Mouse (Mus musculus): ENCODE measurements around the gene Tjp2. TPM values are rescaled to one million over a fixed set of nuclear protein-coding genes. Genes with fewer than 3 reads are reported as not detected.

The Tjp2 gene
- polyA plus RNA-seq, 1 experiment from 2014 or later: 38.6 TPM

GRCm38 (mm10) chr19:24077658-24078057 lies 147.2 kb downstream of the Tjp2 start:
- Histone ChIP-seq H3K4me2 (no peak overlapping the region), H3K27ac (no peak overlapping the region), H3K9me3 (no peaks in the 10 kb centered on the region), H3K36me3 (no peaks in the 10 kb centered on the region), H3K4me3 (no peak overlapping the region), H3K27me3 (no peaks in the 10 kb centered on the region), H3K9ac (no peak overlapping the region), H3K4me1 (no peaks in the 10 kb centered on the region)
- WGBS: 96% methylated on average over 3 of the region's 3 CpGs
- ATAC-seq (ENCODE audit: borderline replicate concordance, extremely low read depth, low FRiP score, low TSS enrichment): no peak

GRCm38 (mm10) chr19:24076536-24076935 lies 148.3 kb downstream of the Tjp2 start:
- Histone ChIP-seq H3K9ac (no peak overlapping the region), H3K27me3 (no peaks in the 10 kb centered on the region), H3K4me2 (no peak overlapping the region), H3K4me1 (no peaks in the 10 kb centered on the region), H3K36me3 (no peaks in the 10 kb centered on the region), H3K27ac (no peak overlapping the region), H3K9me3 (no peaks in the 10 kb centered on the region), H3K4me3 (no peak overlapping the region)
- WGBS: 76% methylated on average over 7 of the region's 7 CpGs
- no peak for ATAC-seq (ENCODE audit: borderline replicate concordance, extremely low read depth, low FRiP score, low TSS enrichment)

DNA sequence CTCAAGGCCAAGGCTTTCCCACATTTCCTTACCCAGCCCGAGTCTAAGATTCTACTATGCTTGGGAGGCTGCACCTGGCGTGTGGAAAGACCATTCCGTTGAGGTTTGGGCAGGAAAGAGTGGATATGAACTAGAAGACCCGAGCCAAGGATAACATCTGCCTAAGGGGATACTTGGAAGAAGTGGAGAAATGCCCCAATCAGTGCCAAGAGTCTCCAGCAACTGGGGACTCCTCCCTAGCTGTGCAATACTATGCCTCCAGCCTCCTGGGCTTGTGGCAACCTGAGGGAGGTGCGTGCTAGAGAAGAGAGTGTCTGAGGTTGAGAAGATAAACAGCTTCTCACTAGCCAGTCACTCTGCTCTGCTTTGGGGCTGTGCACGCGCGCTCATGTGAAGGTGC lies 148.9 kb downstream of the Tjp2 start:
- no peak overlapping the region for H3K4me2 ChIP-seq
- H3K4me3 ChIP-seq: no peak overlapping the region
- H3K27me3 ChIP-seq: no peaks in the 10 kb centered on the region
- WGBS: 76% methylated on average over 8 of the region's 8 CpGs
- H3K9me3 ChIP-seq: no peaks in the 10 kb centered on the region
- ATAC-seq (ENCODE audit: borderline replicate concordance, extremely low read depth, low FRiP score, low TSS enrichment): no peak
- H3K27ac ChIP-seq: no peak overlapping the region
- no peaks in the 10 kb centered on the region for H3K36me3 ChIP-seq
- H3K4me1 ChIP-seq: no peaks in the 10 kb centered on the region
- no peak overlapping the region for H3K9ac ChIP-seq

- WGBS: 71% methylated on average over 4 of the region's 4 CpGs
- ATAC-seq (ENCODE audit: borderline replicate concordance, extremely low read depth, low FRiP score, low TSS enrichment): no peak
- Histone ChIP-seq H3K27me3 (no peaks in the 10 kb centered on the region), H3K4me2 (no peak overlapping the region), H3K36me3 (no peaks in the 10 kb centered on the region), H3K27ac (no peak overlapping the region), H3K4me1 (no peaks in the 10 kb centered on the region), H3K9ac (no peak overlapping the region), H3K9me3 (no peaks in the 10 kb centered on the region), H3K4me3 (no peak overlapping the region)
Observed at GRCm38 (mm10) chr19:24073155-24073554, 151.7 kb downstream of the Tjp2 start.

GRCm38 (mm10) chr19:24064348-24064895 lies 160.4 kb downstream of the Tjp2 start:
- WGBS: 51% methylated on average over 12 of the region's 12 CpGs
- Histone ChIP-seq H3K4me1 (no peaks in the 10 kb centered on the region), H3K27ac (no peak overlapping the region), H3K36me3 (no peaks in the 10 kb centered on the region), H3K9me3 (no peaks in the 10 kb centered on the region), H3K27me3 (no peaks in the 10 kb centered on the region), H3K4me3 (no peak overlapping the region), H3K9ac (no peak overlapping the region), H3K4me2 (no peak overlapping the region)
- ATAC-seq (ENCODE audit: borderline replicate concordance, extremely low read depth, low FRiP score, low TSS enrichment): no peak

DNA sequence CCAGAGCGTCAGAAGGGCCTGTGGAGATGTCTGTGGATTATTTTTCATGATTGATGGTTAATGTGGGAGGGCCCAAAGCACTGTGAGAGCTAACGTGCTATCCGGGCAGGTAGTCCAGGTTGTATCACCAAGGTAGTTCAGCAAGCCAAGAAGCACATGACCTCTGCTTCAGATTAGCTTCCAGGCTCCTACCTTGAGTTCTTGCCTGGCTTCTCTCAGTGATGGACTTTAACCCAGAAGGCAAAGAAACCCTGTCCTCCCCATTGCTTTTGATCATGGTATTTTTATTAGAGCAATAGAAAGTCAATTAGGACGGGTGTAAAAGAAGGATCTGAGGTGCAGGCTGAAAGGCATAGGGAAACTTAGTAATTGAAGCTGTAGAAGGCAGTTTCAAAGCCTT lies 161.2 kb downstream of the Tjp2 start:
- Histone ChIP-seq H3K27ac (no peak overlapping the region), H3K4me2 (no peak overlapping the region), H3K9ac (no peak overlapping the region), H3K9me3 (no peaks in the 10 kb centered on the region), H3K36me3 (no peaks in the 10 kb centered on the region), H3K4me1 (no peaks in the 10 kb centered on the region), H3K27me3 (no peaks in the 10 kb centered on the region), H3K4me3 (no peak overlapping the region)
- no peak for ATAC-seq (ENCODE audit: borderline replicate concordance, extremely low read depth, low FRiP score, low TSS enrichment)
- 61% methylated on average over 4 of the region's 4 CpGs for WGBS

- Histone ChIP-seq H3K36me3 (no peaks in the 10 kb centered on the region), H3K4me2 (no peak overlapping the region), H3K9ac (no peak overlapping the region), H3K9me3 (no peaks in the 10 kb centered on the region), H3K27ac (no peak overlapping the region; the same call in 1 of the 2 replicates), H3K27me3 (no peaks in the 10 kb centered on the region), H3K4me3 (no peak overlapping the region), H3K4me1 (peaks cover 19% of the 10 kb centered on the region)
- 48% methylated on average over 8 of the region's 8 CpGs for WGBS
- ATAC-seq (ENCODE audit: borderline replicate concordance, extremely low read depth, low FRiP score, low TSS enrichment): peak; percentile 11; the same call in 1 of the 2 replicates
Observed at GRCm38 (mm10) chr19:24058851-24059250, 166.0 kb downstream of the Tjp2 start.

DNA sequence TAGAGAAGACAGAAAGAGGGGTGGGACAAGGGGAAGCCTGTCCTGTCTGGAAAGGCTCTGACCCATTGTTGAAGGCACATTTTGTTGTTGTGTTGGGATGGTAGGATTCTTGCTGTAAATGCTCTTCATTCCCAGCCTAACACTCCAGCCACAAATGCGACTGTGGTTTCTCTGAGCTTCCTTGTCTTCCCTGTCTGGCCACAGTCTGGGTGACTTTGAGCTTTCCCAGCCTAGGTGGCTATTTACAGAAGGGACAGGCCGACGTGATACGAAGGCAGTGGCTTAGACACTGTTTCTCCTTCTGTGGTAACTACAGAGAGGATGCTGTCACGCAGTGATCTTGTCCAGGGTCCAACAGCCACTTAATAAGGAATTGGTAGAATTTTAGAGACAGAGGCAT lies 166.8 kb downstream of the Tjp2 start:
- Histone ChIP-seq H3K4me1 (peaks cover 26% of the 10 kb centered on the region), H3K27me3 (no peaks in the 10 kb centered on the region), H3K27ac (no peak overlapping the region), H3K9me3 (no peaks in the 10 kb centered on the region), H3K9ac (no peak overlapping the region), H3K36me3 (no peaks in the 10 kb centered on the region), H3K4me2 (no peak overlapping the region), H3K4me3 (no peak overlapping the region)
- WGBS: 31% methylated on average over 5 of the region's 5 CpGs
- ATAC-seq (ENCODE audit: borderline replicate concordance, extremely low read depth, low FRiP score, low TSS enrichment): peak; percentile 25; the same call in 1 of the 2 replicates

GRCm38 (mm10) chr19:24056880-24057279 lies 167.9 kb downstream of the Tjp2 start:
- 97% methylated on average over 1 of the region's 1 CpGs for WGBS
- H3K27ac ChIP-seq: no peak overlapping the region

GRCm38 (mm10) chr19:24054904-24055303 lies 169.9 kb downstream of the Tjp2 start:
- H3K4me1 ChIP-seq: peaks cover 35% of the 10 kb centered on the region
- H3K27me3 ChIP-seq: no peaks in the 10 kb centered on the region
- peak; percentile 81 for ATAC-seq (ENCODE audit: borderline replicate concordance, extremely low read depth, low FRiP score, low TSS enrichment)
- peak overlapping the region; percentile 76 for H3K27ac ChIP-seq
- H3K4me3 ChIP-seq: no peak overlapping the region
- H3K9me3 ChIP-seq: no peaks in the 10 kb centered on the region
- WGBS: 21% methylated on average over 2 of the region's 2 CpGs
- no peak overlapping the region for H3K4me2 ChIP-seq
- no peaks in the 10 kb centered on the region for H3K36me3 ChIP-seq
- no peak overlapping the region for H3K9ac ChIP-seq

More at GRCm38 (mm10) chr19:24056880-24057279, 167.9 kb downstream of the Tjp2 start:
- Histone ChIP-seq H3K27me3 (no peaks in the 10 kb centered on the region), H3K4me2 (no peak overlapping the region), H3K9ac (no peak overlapping the region), H3K36me3 (no peaks in the 10 kb centered on the region), H3K4me3 (no peak overlapping the region), H3K4me1 (peaks cover 26% of the 10 kb centered on the region), H3K9me3 (no peaks in the 10 kb centered on the region)
- no peak for ATAC-seq (ENCODE audit: borderline replicate concordance, extremely low read depth, low FRiP score, low TSS enrichment)

DNA sequence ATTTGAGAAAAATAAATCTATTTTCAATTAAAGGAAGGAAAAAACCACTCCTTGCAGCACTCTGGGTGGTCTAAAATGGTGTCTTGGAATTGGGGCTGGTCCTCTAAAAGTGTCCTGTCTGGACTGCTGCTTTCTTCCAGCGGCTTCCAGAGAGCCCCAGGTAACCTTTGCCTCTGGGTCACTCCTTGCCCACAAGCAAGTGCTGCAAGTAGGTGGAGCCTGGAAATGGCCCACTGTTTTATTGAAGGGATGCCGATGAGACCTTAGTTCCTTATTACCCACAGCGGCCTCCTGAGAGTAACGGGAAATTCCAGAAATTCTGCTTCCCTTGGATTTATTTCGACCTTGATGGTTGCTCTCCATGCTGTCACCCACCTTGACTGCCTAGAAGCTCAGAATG lies 170.6 kb downstream of the Tjp2 start:
- H3K36me3 ChIP-seq: no peaks in the 10 kb centered on the region
- no peaks in the 10 kb centered on the region for H3K9me3 ChIP-seq
- H3K4me2 ChIP-seq: peak overlapping the region; percentile 21; the same call in 1 of the 2 replicates
- 32% methylated on average over 5 of the region's 5 CpGs for WGBS
- peak overlapping the region; percentile 76 for H3K27ac ChIP-seq
- H3K27me3 ChIP-seq: no peaks in the 10 kb centered on the region
- no peak overlapping the region for H3K4me3 ChIP-seq
- no peak overlapping the region for H3K9ac ChIP-seq
- no peak for ATAC-seq (ENCODE audit: borderline replicate concordance, extremely low read depth, low FRiP score, low TSS enrichment)
- H3K4me1 ChIP-seq: peaks cover 42% of the 10 kb centered on the region

GRCm38 (mm10) chr19:24050514-24050913 lies 174.3 kb downstream of the Tjp2 start:
- no peak overlapping the region for H3K4me2 ChIP-seq
- peaks cover 50% of the 10 kb centered on the region for H3K4me1 ChIP-seq
- ATAC-seq (ENCODE audit: borderline replicate concordance, extremely low read depth, low FRiP score, low TSS enrichment): no peak
- H3K9ac ChIP-seq: no peak overlapping the region
- H3K27me3 ChIP-seq: no peaks in the 10 kb centered on the region
- H3K27ac ChIP-seq: peak overlapping the region; percentile 57; the same call in 1 of the 2 replicates
- WGBS: 53% methylated on average over 2 of the region's 2 CpGs
- H3K4me3 ChIP-seq: no peak overlapping the region
- H3K9me3 ChIP-seq: no peaks in the 10 kb centered on the region
- H3K36me3 ChIP-seq: no peaks in the 10 kb centered on the region

DNA sequence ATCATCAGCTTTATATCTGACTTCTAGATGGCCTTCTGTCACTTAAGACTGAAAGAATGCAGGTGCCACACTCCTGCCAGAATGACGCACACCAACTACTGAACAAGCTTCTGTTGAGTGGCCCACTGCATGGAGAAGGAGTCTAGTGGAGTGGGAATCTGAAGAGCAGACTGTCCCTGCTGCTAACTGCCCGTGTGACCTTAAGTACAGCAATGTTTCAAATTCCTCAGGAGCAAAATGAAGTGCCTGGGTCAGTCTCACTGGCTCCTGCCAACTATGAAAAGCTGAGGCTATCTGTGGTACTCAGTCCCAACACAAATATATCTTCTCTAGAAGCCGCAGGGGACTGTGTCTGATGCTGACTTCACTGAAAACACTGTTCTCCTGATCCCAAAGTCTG lies 175.5 kb downstream of the Tjp2 start:
- Histone ChIP-seq H3K4me1 (peaks cover 40% of the 10 kb centered on the region), H3K9ac (no peak overlapping the region), H3K4me2 (no peak overlapping the region), H3K27me3 (no peaks in the 10 kb centered on the region), H3K4me3 (no peak overlapping the region), H3K9me3 (no peaks in the 10 kb centered on the region), H3K36me3 (no peaks in the 10 kb centered on the region), H3K27ac (peak overlapping the region; percentile 57)
- ATAC-seq (ENCODE audit: borderline replicate concordance, extremely low read depth, low FRiP score, low TSS enrichment): peak; percentile 44; the same call in 1 of the 2 replicates
- 47% methylated on average over 3 of the region's 3 CpGs for WGBS
